In genomic region chr12:106796596-106796995, GRCm38 (mm10) we compare ENCODE assay signal across 19 mouse cellular contexts.
DNase-seq lines count a peak whose midpoint lies in the region; ATAC-seq and TF ChIP-seq lines count a peak whose summit lies in the region.
"Had no signal": no experiment of that assay in that cellular context is flagged by ENCODE, and none has a peak within 500 bp of the region (broad histone marks: within the 10 kb centered on the region; RNA-seq: fewer than 3 reads in every experiment).

No protein-coding gene starts in this region.

- ATAC-seq in embryonic facial prominence, embryonic 14.5 days (ENCODE audit: low read depth): peak; percentile 65
- ATAC-seq in limb, embryonic 13.5 days (ENCODE audit: low FRiP score, low read depth): peak; percentile 85
- ATAC-seq: CD4-positive, CD25-positive, alpha-beta regulatory T cell, adult 4 months; intestine, embryonic 16.5 days had no signal

- DNase-seq in embryo, embryonic 10 days (ENCODE audit: low spot score): peak; percentile 24
- DNase-seq in embryo, embryonic 9.5 days (ENCODE audit: extremely low spot score): no peak
- peak; percentile 73 for DNase-seq in Muller cell, postnatal 12 days (ENCODE audit: inconsistent ontology term)
- peak; percentile 70 for DNase-seq in embryonic facial prominence, embryonic 14.5 days (ENCODE audit: low spot score)
- no peak for DNase-seq in right cerebral cortex, postnatal 4 days
- no peak for DNase-seq in cerebellum, adult 2 months
- DNase-seq in heart, adult 18-20 months: no peak
- DNase-seq: adrenal gland, postnatal 14 days; cerebellum, adult 18-20 months; heart, postnatal 4 days; lung, postnatal 10 days; thymus, postnatal 14 days had no signal

- no peak overlapping the region for H3K4me3 ChIP-seq in embryonic facial prominence, embryonic 14.5 days (ENCODE audit: low read depth, low read length)
- H3K4me3 ChIP-seq in limb, embryonic 13.5 days: no peak overlapping the region
- no peak overlapping the region for H3K4me3 ChIP-seq in cerebellum, adult 2 months (replicated peaks; ENCODE audit: insufficient read depth, low read depth, low read length)
- H3K4me3 ChIP-seq: heart, embryonic 12.5 days; kidney, embryonic 15.5 days; neural tube, embryonic 12.5 days had no signal

- no peaks in the 10 kb centered on the region for H3K27me3 ChIP-seq in embryonic facial prominence, embryonic 14.5 days (replicated peaks; ENCODE audit: control insufficient read depth, insufficient read depth, low read length)
- H3K27me3 ChIP-seq in limb, embryonic 13.5 days: no peaks in the 10 kb centered on the region
- H3K27me3 ChIP-seq in cerebellum, adult 2 months (ENCODE audit: control insufficient read depth, insufficient read depth, low read length): no peaks in the 10 kb centered on the region
- H3K27me3 ChIP-seq: heart, embryonic 12.5 days; kidney, embryonic 15.5 days; neural tube, embryonic 12.5 days had no signal

- TF ChIP-seq CTCF in cerebellum, adult 2 months (IDR thresholded peaks at IDR 0.05; ENCODE audit: borderline replicate concordance, insufficient read depth, low read depth, low read length): no peak

- no peak overlapping the region for H3K9ac ChIP-seq in embryonic facial prominence, embryonic 14.5 days (ENCODE audit: low read depth, low read length)
- no peak overlapping the region for H3K9ac ChIP-seq in limb, embryonic 13.5 days
- H3K9ac ChIP-seq: heart, embryonic 12.5 days; kidney, embryonic 15.5 days; neural tube, embryonic 12.5 days had no signal

- H3K9me3 ChIP-seq in embryonic facial prominence, embryonic 14.5 days (ENCODE audit: control insufficient read depth, low read length): 0 out of 2 replicates have a peak, but pooled peaks cover 6% of the 10 kb centered on the region
- no peaks in the 10 kb centered on the region for H3K9me3 ChIP-seq in limb, embryonic 13.5 days
- H3K9me3 ChIP-seq: heart, embryonic 12.5 days; kidney, embryonic 15.5 days; neural tube, embryonic 12.5 days had no signal

- H3K27ac ChIP-seq in embryonic facial prominence, embryonic 14.5 days (replicated peaks; ENCODE audit: low read depth, low read length): peak overlapping the region; percentile 45
- peak overlapping the region; percentile 90 for H3K27ac ChIP-seq in limb, embryonic 13.5 days
- H3K27ac ChIP-seq in cerebellum, adult 2 months (ENCODE audit: insufficient read depth, low read length): no peak overlapping the region
- H3K27ac ChIP-seq: kidney, embryonic 15.5 days; neural tube, embryonic 12.5 days had no signal

- H3K36me3 ChIP-seq in embryonic facial prominence, embryonic 14.5 days (ENCODE audit: control insufficient read depth, insufficient read depth, low read length): no peaks in the 10 kb centered on the region
- no peaks in the 10 kb centered on the region for H3K36me3 ChIP-seq in limb, embryonic 13.5 days
- H3K36me3 ChIP-seq: G1E; heart, embryonic 12.5 days; kidney, embryonic 15.5 days; neural tube, embryonic 12.5 days had no signal

- no peak for TF ChIP-seq POLR2A in cerebellum, adult 2 months (IDR thresholded peaks at IDR 0.05; ENCODE audit: borderline replicate concordance, insufficient read depth, low read length)

- no peak overlapping the region for H3K4me2 ChIP-seq in embryonic facial prominence, embryonic 14.5 days (ENCODE audit: low read depth, low read length)
- no peak overlapping the region for H3K4me2 ChIP-seq in limb, embryonic 13.5 days (replicated peaks)
- H3K4me2 ChIP-seq: heart, embryonic 12.5 days; kidney, embryonic 15.5 days; neural tube, embryonic 12.5 days had no signal

- H3K4me1 ChIP-seq in embryonic facial prominence, embryonic 14.5 days (ENCODE audit: control insufficient read depth, insufficient read depth, low read length): peaks cover 14% of the 10 kb centered on the region; the same call in 1 of the 2 replicates
- peaks cover 25% of the 10 kb centered on the region for H3K4me1 ChIP-seq in limb, embryonic 13.5 days
- no peaks in the 10 kb centered on the region for H3K4me1 ChIP-seq in cerebellum, adult 2 months (ENCODE audit: control insufficient read depth, insufficient read depth, low read length)
- H3K4me1 ChIP-seq: heart, embryonic 12.5 days; kidney, embryonic 15.5 days; neural tube, embryonic 12.5 days had no signal

- WGBS in embryonic facial prominence, embryonic 14.5 days: 28% methylated on average over 7 of the region's 7 CpGs
- 21% methylated on average over 7 of the region's 7 CpGs for WGBS in limb, embryonic 13.5 days
- 71% methylated on average over 7 of the region's 7 CpGs for WGBS in cerebellum, adult 2 months

Comparison
In these comparisons a context has a peak if more than half of its experiments do, and no peak if none do; other contexts are left out.
1. DNase-seq: peak in embryo, embryonic 10 days (single experiment), Muller cell, postnatal 12 days (single experiment) and embryonic facial prominence, embryonic 14.5 days (single experiment); none in embryo, embryonic 9.5 days (single experiment), right cerebral cortex, postnatal 4 days (single experiment), cerebellum, adult 2 months (0 of 2) and heart, adult 18-20 months (0 of 2).